Mouse (Mus musculus) left cerebral cortex, adult 8-10 months (tissue): Measurements from ENCODE around the gene Egln3. TPM values are rescaled to one million over a fixed set of nuclear protein-coding genes. Genes with fewer than 3 reads are reported as not detected.

Experiments
- DNase-seq, 2 experiments: peaks; one replicate each; pipeline ENCODE4 v3.0.0; 2022; ENCODE audit warnings: low spot score in 2 of 2
- total RNA-seq, 4 experiments: library from RNA; stranded (reverse); gene quantifications; 2 replicates each; pipeline ENCODE4 v1.2.4; 2022

The Egln3 gene
- total RNA-seq, 4 experiments from 2014 or later, result 8.8 to 10.8 (median 9.7) TPM

GRCm38 (mm10) chr12:54162637-54163131, 41.0 kb downstream of the Egln3 start:
- no peak for DNase-seq

GRCm38 (mm10) chr12:54161468-54162202, 42.0 kb downstream of the Egln3 start:
- no peak for DNase-seq

- no peak for DNase-seq
These were observed 43.4 kb downstream of the Egln3 start for GRCm38 (mm10) chr12:54160279-54160678.

- DNase-seq, result no peak
These were observed 48.9 kb downstream of the Egln3 start for GRCm38 (mm10) chr12:54154771-54155170.

GRCm38 (mm10) chr12:54146943-54147556, 56.6 kb downstream of the Egln3 start:
- no peak for DNase-seq
